Mouse (Mus musculus): Measurements from ENCODE around the gene Tuba4a.
"Not testable (repeated sequence)": the region's sequence is repeated elsewhere in the genome, so short reads cannot be mapped to it uniquely, and the experiment has no call there.

Gene Tuba4a

DNA sequence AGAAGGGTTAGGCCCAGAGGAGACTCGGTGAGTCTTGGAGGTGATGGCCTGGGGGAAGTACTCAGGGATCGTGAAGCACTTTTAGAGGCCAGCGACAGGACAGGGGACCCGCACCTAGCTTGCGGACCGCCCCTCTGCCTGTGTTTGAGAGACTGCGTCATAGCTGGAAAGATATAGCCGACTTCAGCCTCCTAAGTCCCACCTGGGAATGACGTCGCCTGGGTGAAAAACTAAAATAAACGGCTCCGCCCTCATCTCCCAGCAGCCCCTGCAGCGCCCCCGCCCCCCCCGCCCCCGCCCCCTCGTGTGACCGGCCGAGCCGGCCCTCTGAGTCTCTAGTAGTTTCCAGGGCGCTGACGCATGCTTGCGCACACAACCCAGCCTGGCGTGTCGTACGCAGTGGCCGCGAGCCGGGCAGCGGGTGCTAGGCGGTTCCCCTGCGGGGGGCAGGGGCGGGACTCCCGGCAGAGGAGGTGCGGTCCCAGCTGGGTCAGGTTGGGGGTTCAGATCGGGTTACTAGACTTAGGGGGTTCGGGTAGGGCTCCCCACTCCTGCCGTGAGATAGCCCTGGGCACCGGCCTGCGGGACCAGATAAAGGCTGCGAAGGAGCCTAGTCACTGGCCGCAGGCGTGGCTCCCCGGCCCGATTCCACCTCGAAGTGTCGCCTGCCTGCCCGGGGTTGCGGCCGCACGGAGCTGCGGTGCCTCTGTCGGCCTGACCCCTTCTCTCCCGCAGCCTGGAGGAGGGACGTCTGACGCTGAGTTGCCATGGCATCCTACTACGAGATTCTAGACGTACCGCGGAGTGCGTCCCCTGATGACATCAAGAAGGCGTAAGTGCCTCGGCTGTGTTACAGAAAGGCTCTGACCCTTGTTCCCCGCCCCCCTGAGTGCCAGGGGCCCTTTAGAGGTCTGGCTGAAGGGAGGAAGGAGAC is 16.7 kb upstream of the Tuba4a start, which contains the start of gene Dnajb2:
Dnajb2 (plus strand) TSS at position 290 of the 934 bp plus-strand sequence.
- in situ Hi-C loops (cut with MboI; ENCODE audit: low sequenced_read_pairs): no loop called here

DNA sequence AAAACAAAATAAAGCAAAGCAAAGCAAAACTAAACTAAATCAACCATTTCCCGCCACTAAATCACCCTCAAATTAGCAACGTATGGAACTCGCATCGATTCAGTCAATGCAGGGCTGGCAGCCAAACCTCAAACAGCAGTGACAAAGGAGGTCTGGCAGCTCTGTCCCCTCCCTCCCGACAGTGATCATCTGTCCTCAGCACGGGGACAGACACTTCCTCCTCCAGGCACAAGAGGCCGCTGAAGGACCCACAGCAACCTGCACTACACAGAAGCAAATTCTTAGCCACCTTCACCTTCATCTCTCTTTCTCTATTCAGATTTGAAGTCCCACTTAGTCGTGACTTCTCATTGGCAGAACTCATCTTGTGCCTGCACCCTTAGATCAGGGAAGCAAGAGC is 14.9 kb upstream of the Tuba4a start:
- in situ Hi-C loops (cut with MboI; ENCODE audit: low sequenced_read_pairs): no loop called here

DNA sequence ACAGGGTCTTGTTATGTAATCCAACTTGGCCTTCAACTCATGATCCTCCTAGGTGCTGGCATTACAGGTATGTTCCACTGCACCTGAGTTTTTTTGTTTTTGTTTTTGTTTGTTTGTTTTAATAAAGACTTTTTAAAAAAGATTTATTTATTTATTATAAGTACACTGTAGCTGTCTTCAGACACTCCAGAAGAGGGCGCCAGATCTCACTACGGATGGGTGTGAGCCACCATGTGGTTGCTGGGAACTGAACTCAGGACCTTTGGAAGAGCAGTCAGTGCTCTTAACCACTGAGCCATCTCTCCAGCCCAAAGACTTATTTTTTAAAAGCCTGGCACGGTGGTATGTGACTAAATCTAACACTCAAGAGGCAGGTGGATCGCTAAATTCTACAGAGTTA is 12.8 kb upstream of the Tuba4a start:
- in situ Hi-C loops (cut with MboI; ENCODE audit: low sequenced_read_pairs): not testable (repeated sequence)

DNA sequence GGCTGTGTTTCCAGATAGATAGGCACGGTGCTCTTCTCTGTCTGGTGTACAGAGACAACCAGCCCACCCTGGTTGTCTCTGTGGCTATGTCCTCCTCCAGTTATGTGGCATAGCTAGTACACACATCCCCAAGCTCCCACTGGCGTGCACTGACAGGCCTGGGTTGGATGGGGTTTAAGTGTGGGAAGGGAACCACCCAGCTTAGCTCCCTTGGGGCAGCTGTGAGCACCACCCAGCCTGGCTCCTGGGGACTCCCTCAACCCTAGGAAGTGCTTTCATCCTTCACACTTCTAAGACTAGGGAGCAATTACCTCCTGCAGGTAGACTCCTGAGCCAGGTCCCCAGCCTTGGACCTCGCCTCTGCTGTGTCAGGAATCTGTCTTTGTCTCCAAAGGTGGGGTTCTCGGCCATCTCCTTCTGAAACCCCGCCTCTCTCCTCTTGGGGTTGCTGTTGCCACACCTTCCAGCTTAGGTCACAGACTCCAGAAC is 12.0 kb upstream of the Tuba4a start, which contains the start of gene A630095N17Rik:
A630095N17Rik (minus strand) TSS at position 439 of the 489 bp plus-strand sequence.
- in situ Hi-C loops (cut with MboI; ENCODE audit: low sequenced_read_pairs): no loop called here

DNA sequence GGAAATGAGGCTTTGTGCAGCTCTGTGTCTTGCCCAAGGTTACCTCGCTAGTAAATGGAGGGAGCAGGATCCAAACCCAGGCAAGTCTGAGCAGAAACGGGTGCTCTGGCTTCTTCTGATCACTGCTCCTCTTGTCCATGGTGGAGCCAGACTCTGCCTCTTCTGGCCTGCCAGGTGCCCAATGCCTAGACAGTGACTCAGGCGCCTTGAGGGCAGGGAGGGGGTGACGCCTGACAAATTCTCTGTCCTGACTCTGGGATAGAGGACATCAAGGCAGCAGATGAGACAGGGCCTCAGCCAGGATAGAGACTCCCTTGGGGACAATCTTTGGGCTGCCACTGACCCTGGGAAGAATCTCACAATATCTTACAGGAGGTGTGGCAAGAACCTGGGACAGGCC is 11.6 kb upstream of the Tuba4a start:
- in situ Hi-C loops (cut with MboI; ENCODE audit: low sequenced_read_pairs): no loop called here

DNA sequence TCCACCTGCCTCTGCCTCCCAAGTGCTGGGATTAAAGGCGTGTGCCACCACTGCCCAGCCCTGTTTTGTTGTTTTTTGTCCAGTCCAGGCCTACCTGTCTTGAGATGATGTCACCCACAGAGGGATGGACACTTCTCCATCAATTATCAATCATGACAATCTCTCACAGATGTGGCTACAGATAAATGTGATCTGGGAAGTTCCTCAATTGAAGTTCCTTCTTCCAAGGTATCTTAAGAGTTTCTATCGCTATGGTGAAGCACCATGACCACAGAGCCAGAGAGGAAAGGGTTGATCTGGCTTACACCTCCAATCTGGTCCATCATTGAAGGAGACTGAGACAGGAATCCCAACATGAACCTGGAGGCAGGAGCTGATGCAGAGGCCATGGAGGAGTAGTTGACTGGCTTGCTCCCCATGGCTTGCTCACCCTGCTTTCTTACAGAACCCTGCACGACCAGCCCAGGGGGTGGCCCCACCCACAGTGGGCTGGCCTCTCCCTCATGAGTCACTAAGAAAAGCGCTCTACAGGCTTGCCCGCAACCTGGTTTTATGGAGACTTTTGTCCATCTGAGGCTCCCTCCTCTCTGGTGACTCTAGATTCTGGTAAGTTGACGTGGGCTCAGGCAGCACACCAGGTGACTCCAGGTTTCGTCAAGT is 10.8 kb upstream of the Tuba4a start:
- in situ Hi-C loops (cut with MboI; ENCODE audit: low sequenced_read_pairs): no loop called here

DNA sequence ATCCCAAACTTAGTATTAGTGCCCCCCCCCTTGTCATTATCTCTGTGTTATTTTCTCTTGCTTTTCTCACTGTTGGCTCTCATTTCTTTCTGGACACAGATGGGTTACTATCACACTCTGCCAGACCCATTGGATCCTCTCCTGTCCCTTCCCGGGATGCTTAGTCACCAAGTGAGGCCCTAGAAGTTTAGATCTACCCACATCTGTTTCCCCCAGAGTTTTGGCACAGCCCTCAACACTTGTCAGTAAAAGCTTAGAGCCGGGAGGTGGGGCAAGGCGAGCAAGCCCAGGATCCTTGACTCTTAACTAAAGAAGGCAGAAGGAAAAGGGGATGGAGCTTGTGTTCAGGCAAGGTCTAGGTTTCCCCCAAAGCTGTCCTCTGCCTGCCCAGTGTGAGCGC is 9.5 kb upstream of the Tuba4a start:
- in situ Hi-C loops (cut with MboI; ENCODE audit: low sequenced_read_pairs): no loop called here

DNA sequence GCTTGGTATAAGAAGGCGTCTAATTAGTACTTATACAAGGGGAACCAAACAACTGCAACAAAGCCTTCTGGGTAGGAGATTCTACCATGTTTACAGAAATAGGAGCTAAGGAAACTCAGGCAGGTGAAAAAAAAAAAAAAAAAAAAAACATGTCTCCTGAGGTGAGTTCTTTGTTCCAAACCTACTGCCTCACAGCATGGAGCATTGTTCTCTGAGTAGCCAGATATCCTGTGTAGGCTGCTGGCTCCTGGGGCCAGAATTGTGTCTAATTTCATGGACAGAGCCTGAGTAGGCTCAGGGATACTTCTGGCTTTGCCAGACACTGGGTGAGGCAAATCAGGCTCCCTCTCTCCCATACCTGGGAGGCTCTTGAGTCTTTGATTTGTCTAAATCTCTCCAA is 8.0 kb upstream of the Tuba4a start:
- in situ Hi-C loops (cut with MboI; ENCODE audit: low sequenced_read_pairs): no loop called here

DNA sequence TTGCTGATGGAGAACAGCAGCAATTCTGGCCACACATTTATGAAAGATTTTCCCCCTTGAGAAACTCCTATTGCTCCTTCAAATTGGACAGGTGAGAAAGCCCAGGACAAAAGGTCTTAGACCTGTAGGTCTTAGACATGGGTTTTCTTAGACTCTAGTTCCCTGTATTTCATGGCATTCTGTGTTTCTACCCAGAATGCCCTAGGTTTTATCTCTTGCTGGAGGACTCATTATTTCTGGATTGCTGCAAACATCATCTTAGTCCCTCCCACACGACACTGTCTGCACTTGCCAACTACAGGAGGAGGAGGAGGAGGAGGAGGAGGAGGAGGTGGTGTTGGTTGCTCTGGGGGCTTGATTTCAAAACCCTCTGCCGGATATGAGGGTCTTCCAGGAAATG is 6.5 kb upstream of the Tuba4a start:
- in situ Hi-C loops (cut with MboI; ENCODE audit: low sequenced_read_pairs): no loop called here

DNA sequence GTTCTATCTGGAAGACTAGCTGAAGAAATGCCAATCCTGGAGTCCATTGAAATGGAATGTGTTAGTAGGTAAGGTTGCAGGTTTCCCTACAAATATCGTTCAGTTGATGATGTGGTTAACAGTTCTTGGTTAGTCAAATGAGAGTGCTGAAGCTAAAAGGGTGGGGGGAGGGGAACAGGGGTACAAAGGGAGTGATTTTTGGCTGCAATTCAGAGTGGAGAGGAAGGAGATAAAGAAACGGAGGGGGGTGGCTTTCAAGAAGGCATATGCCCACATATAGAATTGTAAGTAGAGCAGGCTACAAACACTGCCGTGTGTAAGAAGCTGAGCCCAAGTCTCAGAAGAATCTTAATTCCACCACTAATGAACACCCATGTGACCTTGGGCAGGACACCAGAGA is 5.8 kb upstream of the Tuba4a start:
- in situ Hi-C loops (cut with MboI; ENCODE audit: low sequenced_read_pairs): no loop called here

DNA sequence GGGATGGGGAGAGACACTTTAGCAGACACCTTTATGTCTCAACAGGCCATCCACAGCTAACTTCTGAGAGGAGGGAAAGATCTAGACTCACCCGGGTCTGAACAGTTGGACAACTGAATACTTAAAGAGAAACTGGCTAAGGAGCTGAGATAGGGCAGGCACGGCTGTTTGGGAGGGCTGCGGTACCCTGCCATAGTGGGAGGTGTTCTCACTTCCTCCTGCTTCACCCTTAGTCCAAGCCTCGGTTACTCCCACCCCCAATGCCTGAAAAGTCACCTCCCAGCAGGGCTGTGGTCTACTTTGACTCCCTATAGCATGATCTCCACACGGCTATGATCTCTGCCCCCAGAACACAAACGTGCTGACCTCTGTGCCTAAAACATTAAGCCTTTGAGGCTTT is 3.9 kb upstream of the Tuba4a start:
- in situ Hi-C loops (cut with MboI; ENCODE audit: low sequenced_read_pairs): no loop called here

DNA sequence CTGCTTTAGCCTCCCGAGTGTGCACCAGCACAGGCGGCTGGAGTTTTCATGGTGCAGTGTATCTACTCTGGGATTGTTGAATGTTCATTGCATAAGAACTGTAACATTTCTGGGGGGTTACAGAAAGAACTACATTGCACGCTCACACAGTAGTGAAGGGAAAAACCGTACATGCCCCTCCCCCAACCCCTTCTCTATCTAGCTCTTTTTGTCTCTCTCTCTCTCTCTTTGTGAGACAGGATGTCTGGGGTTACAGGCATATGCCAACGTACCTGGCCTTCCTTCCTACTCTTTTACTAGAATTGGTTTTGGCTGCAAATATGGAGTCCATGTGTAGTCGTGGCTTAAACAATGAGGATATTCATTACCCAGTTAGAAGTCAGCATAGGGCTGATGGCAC is 3.3 kb upstream of the Tuba4a start:
- in situ Hi-C loops (cut with MboI; ENCODE audit: low sequenced_read_pairs): no loop called here

DNA sequence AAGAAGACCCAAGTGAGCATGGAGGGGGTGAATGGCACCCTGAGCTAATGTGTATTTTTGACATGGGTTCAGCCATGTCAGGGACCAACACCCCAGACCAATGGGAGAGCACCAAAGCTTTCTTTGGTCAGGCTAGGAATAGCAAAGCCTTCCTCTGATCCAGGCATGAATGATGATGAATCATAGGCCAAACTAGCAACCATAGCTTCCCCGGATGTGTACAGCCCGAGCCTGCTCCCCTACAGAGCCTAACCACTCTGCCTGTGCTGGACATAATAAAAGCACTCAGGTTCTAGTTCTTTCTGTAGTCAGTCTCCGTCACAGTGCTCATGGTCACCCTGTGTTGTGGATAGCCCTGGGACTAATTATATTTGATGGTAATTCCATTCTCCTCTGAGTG is 1.9 kb upstream of the Tuba4a start:
- in situ Hi-C loops (cut with MboI; ENCODE audit: low sequenced_read_pairs): no loop called here

DNA sequence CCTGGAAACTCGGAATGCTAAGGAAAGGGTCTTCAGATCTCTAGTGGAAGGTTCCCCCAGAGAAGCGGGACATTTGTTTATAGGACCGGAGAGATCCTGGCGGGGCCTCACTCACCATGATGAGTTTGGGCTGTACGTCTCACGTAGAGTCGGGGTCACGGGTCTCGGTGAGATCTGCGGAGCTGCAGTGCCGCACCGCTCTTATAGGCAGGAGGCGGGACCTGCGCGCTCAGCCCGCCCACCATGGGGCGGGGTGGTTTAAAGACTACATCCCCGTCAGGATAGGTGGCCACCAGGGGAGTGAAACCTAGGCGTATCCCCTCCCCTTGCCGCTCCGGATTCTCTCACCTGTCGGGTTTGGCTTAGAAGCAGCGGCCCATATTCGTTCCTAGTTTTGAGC is 587 bp downstream of the Tuba4a start:
- in situ Hi-C loops (cut with MboI; ENCODE audit: low sequenced_read_pairs): no loop called here

DNA sequence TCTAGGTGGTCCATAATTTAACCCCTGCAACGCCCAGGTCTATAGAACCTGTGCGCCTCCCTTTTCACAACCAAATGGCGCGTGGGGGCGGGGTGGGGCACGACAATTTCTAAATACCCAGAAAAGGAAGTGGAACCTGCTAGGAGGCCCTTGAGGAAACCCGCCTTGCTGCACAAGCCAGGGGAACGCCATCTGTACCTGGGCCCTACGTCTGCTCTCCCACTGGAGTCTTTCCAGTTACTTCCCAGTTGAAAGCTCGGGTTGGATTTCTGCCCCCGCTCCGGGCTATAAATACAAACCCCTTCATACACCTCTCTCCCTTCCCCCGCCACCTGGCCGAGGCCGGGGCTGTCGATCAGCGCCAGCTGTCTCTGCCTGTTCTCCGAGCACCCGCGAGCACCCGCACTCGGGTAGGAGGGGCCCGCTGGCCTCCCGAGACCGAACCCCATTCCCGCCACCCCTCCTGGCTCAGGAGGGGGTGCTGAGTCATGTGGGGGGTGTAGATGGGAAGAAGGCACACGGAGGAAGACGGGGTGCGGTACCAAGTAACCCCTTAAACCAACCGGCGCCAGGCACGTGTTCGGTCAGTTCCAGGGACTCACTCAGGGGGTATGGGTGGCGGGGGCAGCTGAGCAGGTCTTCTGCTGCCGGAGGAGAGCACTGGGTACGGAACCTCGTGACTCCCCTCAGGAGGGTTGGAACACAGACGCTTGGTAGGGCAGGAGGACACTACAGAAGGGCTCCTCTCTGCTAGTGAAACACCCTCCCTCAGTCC is 1.3 kb downstream of the Tuba4a start:
- in situ Hi-C loops (cut with MboI; ENCODE audit: low sequenced_read_pairs): no loop called here

DNA sequence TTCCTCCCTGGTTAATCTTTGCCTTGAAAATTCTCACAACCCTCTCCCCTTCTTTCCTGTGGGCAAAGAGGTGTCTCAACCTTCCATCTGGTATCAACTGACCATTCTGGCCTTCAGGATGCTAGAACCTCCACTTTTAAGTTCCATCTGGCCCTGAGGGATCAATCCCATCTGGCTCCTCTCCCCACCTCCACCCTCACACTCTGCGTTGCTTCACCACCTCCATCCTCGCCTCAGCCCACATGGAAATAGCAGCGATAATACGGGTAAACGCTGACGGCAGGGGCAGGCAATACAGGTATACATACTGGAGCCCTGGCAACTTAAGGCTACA is 1.8 kb downstream of the Tuba4a start:
- in situ Hi-C loops (cut with MboI; ENCODE audit: low sequenced_read_pairs): no loop called here

DNA sequence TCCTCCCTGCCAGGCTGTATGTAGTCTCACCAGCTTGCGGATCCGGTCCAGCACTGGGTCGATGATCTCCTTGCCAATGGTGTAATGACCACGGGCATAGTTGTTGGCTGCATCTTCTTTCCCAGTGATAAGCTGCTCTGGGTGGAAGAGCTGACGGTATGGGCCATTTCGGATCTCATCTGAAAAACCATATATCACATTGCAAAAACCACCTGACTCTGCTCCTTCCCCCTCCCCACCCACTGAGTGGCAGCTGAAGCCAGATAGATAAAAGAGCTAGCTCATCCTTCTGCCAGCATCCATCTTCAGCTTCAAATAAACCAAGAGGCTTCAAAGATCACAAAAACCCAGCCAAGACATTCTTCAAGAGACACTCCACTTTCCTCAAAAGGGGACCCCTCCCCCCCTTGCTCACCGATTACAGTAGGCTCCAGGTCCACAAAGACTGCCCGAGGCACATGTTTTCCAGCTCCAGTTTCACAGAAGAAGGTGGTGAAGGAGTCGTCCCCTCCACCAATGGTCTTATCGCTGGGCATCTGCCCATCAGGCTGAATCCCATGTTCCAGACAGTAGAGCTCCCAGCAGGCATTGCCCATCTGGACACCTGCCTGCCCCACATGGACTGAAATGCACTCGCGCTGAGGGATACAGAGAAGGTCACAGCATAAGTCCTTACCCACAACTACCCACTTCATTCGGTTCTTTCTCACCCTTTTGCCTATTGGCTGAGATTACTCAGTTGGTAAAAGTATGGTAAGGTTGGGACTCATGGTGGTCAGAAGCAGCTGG is 2.7 kb downstream of the Tuba4a start:
- in situ Hi-C loops (cut with MboI; ENCODE audit: low sequenced_read_pairs): no loop called here

DNA sequence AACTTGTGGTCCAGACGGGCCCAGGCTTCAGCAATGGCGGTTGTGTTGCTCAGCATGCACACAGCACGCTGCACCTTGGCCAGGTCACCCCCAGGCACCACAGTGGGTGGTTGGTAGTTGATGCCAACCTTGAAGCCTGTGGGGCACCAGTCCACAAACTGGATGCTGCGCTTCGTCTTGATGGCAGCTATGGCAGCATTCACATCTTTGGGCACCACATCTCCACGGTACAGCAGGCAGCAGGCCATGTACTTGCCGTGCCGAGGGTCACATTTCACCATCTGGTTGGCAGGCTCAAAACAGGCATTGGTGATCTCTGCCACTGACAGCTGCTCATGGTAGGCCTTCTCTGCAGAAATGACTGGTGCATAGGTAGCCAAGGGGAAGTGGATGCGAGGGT is 3.9 kb downstream of the Tuba4a start:
- in situ Hi-C loops (cut with MboI; ENCODE audit: low sequenced_read_pairs): no loop called here

DNA sequence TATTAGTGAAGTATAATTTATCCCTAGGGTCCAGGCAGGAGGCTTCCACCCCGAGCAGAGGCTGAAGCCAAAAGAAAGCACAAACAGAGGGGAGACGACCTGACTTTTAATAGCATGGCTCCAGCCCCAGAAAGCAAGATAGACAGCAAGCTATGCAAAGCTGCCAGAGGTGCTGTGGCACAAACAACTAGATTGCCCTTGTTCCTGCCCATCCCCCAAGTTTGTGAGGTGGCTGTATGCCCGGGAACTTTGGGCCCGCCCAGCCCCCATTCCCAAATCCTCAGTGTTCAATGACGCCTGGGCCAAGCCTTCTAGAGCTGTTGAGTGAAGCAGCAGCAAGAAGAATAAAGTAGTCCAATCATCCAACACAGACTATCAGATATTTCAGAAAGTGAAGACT is 4.8 kb downstream of the Tuba4a start:
- in situ Hi-C loops (cut with MboI; ENCODE audit: low sequenced_read_pairs): no loop called here

DNA sequence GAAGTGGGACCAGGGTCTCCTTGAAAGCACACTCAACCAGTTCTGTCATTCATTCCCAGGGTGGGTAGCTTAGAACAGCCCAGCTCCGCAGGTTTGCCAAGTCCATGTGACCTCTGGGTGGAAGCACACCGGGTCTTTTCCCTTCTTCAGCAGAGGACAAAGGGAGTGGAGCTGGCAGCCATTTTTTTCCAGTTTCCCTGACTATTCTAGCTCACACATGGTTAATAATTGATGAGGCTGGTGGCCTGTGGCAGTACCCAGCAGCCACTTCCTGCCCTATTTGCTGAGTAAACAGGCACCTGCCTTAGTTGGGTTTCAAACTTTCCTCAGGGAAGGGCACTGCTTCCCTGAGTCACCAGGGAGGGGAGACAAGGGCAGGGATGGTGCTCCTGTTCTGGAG is 5.2 kb downstream of the Tuba4a start:
- in situ Hi-C loops (cut with MboI; ENCODE audit: low sequenced_read_pairs): no loop called here

DNA sequence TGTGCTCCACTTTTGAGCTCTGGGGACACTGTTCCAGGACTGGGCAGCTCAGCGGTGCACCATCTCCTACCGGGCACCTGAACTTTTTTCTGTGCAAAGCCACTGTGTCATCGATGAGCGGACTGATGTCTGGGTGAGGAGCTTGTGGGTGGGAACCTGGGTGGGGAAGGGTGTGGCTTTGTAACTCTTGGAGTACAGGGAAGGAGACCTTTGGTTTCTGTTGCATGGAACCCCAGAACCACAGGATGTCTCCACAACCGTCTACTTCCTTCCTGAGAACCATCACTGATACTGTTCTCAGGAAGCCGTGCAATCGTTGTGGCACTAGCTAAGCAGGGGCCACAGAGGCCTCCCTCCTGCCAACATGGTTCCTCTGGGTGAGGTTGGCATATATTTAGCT is 6.6 kb downstream of the Tuba4a start:
- in situ Hi-C loops (cut with MboI; ENCODE audit: low sequenced_read_pairs): no loop called here
